In the genomic region with DNA sequence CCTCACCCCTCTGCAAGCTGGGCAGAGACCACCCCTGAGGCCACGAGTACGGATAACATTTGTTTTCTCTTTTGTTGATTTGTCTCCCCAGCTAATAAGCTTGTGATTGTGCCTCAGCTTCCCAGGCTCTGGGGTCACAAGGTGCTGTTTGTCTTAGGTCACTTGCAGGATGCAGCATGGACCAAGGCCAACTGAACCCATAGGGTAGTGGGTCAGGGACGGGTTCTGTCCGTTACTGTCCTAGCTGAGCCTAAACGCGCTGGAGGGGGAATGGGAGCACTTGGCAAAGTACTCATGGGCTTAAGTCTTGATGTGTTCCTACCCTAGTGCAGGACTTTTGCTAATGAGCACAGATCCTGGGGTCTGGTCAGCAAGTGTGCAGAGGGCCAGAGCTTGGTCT, we compare ENCODE assay signal across 15 mouse cellular contexts. TPM values are rescaled to one million over a fixed set of nuclear protein-coding genes. Genes with fewer than 3 reads are reported as not detected.
DNase-seq lines count a peak whose midpoint lies in the region; ATAC-seq and TF ChIP-seq lines count a peak whose summit lies in the region.
"Had no signal": no experiment of that assay in that cellular context is flagged by ENCODE, and none has a peak within 500 bp of the region (broad histone marks: within the 10 kb centered on the region; RNA-seq: fewer than 3 reads in every experiment).

No protein-coding gene starts in this region.

- H3K36me3 ChIP-seq in liver, embryonic 11.5 days (ENCODE audit: control insufficient read depth, insufficient read depth, low read length): peaks cover 20% of the 10 kb centered on the region
- H3K36me3 ChIP-seq in small intestine, adult 2 months (ENCODE audit: control insufficient read depth, insufficient read depth, low read length): peaks cover 32% of the 10 kb centered on the region

- H3K9me3 ChIP-seq in liver, embryonic 11.5 days (ENCODE audit: control insufficient read depth, low read length): no peaks in the 10 kb centered on the region

- whole genome bisulfite sequencing in liver, embryonic 11.5 days: 76% methylated on average over 6 of the region's 6 CpGs
- 90% methylated on average over 6 of the region's 6 CpGs for WGBS in small intestine, adult 2 months

- H3K27ac ChIP-seq in gastrocnemius, adult 2 months: peak overlapping the region; percentile 84
- H3K27ac ChIP-seq in liver, embryonic 11.5 days (ENCODE audit: low read depth, low read length): no peak overlapping the region; the same call in 1 of the 2 replicates
- H3K27ac ChIP-seq in brown adipose tissue, adult 24 weeks (replicated peaks; ENCODE audit: low read depth, low read length): peak overlapping the region; percentile 32
- H3K27ac ChIP-seq in small intestine, adult 2 months (ENCODE audit: insufficient read depth, low read depth, low read length): peak overlapping the region; percentile 23; the same call in 1 of the 2 replicates

- no peak for DNase-seq in gastrocnemius, adult 2 months
- no peak for DNase-seq in gastrocnemius, postnatal 36 days
- no peak for DNase-seq in liver, embryonic 11.5 days (ENCODE audit: low spot score)
- DNase-seq in liver: no peak
- no peak for DNase-seq in layer of hippocampus, adult 18-20 months (ENCODE audit: low spot score in 2 of 2)
- no peak for DNase-seq in urinary bladder, adult 2 months (ENCODE audit: low spot score)
- DNase-seq: right cerebral cortex, postnatal 14 days had no signal

- H3K4me2 ChIP-seq in liver, embryonic 11.5 days: no peak overlapping the region; the same call in 1 of the 2 replicates

- peaks cover 62% of the 10 kb centered on the region for H3K4me1 ChIP-seq in liver, embryonic 11.5 days (replicated peaks; ENCODE audit: control insufficient read depth, insufficient read depth, low read length)
- H3K4me1 ChIP-seq in brown adipose tissue, adult 24 weeks (ENCODE audit: control insufficient read depth, insufficient read depth, insufficient read length, low read length): peaks cover 5% of the 10 kb centered on the region
- H3K4me1 ChIP-seq in small intestine, adult 2 months (ENCODE audit: control insufficient read depth, insufficient read depth, insufficient read length, low read length): peaks cover 34% of the 10 kb centered on the region

- H3K27me3 ChIP-seq in liver, embryonic 11.5 days (replicated peaks; ENCODE audit: control insufficient read depth, insufficient read depth, low read length): no peaks in the 10 kb centered on the region
- no peaks in the 10 kb centered on the region for H3K27me3 ChIP-seq in small intestine, adult 2 months (ENCODE audit: control insufficient read depth, insufficient read depth, low read length)

- H3K9ac ChIP-seq in liver, embryonic 11.5 days (ENCODE audit: low read depth, low read length): peak overlapping the region; percentile 22; the same call in 1 of the 2 replicates

- TF ChIP-seq CTCF in gastrocnemius, adult 2 months (IDR thresholded peaks at IDR 0.05): no peak
- TF ChIP-seq CTCF in small intestine, adult 2 months (IDR thresholded peaks at IDR 0.05; ENCODE audit: extremely low read depth, insufficient read length, insufficient replicate concordance, low read depth, low read length): no peak

- H3K4me3 ChIP-seq in gastrocnemius, adult 2 months: no peak overlapping the region
- no peak overlapping the region for H3K4me3 ChIP-seq in liver, embryonic 11.5 days (ENCODE audit: low read depth, low read length)
- no peak overlapping the region for H3K4me3 ChIP-seq in brown adipose tissue, adult 24 weeks (ENCODE audit: insufficient read depth, low read depth, low read length)
- H3K4me3 ChIP-seq in small intestine, adult 2 months (ENCODE audit: low read depth, low read length): no peak overlapping the region

- ATAC-seq in liver, embryonic 11.5 days (replicated peaks; ENCODE audit: low FRiP score): no peak
- ATAC-seq: forebrain, embryonic 16.5 days; hindbrain, embryonic 16.5 days; midbrain, embryonic 16.5 days had no signal

- no peak for TF ChIP-seq POLR2A in small intestine, adult 2 months (IDR thresholded peaks at IDR 0.05; ENCODE audit: low read depth, low read length)

- intact Hi-C loops in gastrocnemius, adult 2 months (cut with DNase I): loop anchor here (5.0 kb wide), 1 partner anchor 75 kb away; no protein-coding TSS in a partner anchor
- intact Hi-C loops in gastrocnemius, postnatal 36 days (cut with DNase I): no loop called here

RNA-seq across cellular contexts. Expression of a gene that starts 6.8 kb away (rescaled TPM):
- total RNA-seq in gastrocnemius, adult 2 months (2021): 10 to 100 TPM; 21.0 to 22.8 TPM
- total RNA-seq in gastrocnemius, postnatal 36 days (2021): 10 to 100 TPM; 20.7 to 21.4 TPM
- polyA plus RNA-seq in liver, embryonic 11.5 days (2014; fragmentation: Nextera tagmentation; extraction: Ambion mirVana): 67.7 and 76.4 TPM in 2 replicates
- 74.5 and 79.8 TPM in 2 replicates for polyA plus RNA-seq in brown adipose tissue, adult 24 weeks (2012; ENCODE audit: insufficient read depth, insufficient read length, missing spikeins)
- polyA plus RNA-seq in small intestine, adult 2 months (2012; rRNA removed): 190 and 222 TPM in 2 replicates
- 10 to 100 TPM; 34.5 to 41.1 TPM for total RNA-seq in layer of hippocampus, adult 18-20 months (2021)
- polyA plus RNA-seq in urinary bladder, adult 2 months (2012; rRNA removed): 38.2 and 41.9 TPM in 2 replicates

RNA-seq across cellular contexts. Expression of a gene that starts 9.0 kb away (rescaled TPM):
- 10 to 100 TPM; 13.9 to 16.2 TPM for total RNA-seq in gastrocnemius, adult 2 months (2021)
- 10 to 100 TPM; 14.3 to 16.1 TPM for total RNA-seq in gastrocnemius, postnatal 36 days (2021)
- 41.5 and 44.6 TPM in 2 replicates for polyA plus RNA-seq in liver, embryonic 11.5 days (2014; fragmentation: Nextera tagmentation; extraction: Ambion mirVana)
- 9.8 and 11.3 TPM in 2 replicates for polyA plus RNA-seq in brown adipose tissue, adult 24 weeks (2012; ENCODE audit: insufficient read depth, insufficient read length, missing spikeins)
- polyA plus RNA-seq in small intestine, adult 2 months (2012; rRNA removed): 129 and 414 TPM in 2 replicates
- total RNA-seq in layer of hippocampus, adult 18-20 months (2021): 100 to 1,000 TPM; 158 to 162 TPM
- polyA plus RNA-seq in urinary bladder, adult 2 months (2012; rRNA removed): 57.3 and 66.0 TPM in 2 replicates

RNA-seq across cellular contexts. Expression of a gene that starts 13.0 kb away (rescaled TPM):
- 10 to 100 TPM; 31.9 to 39.8 TPM for total RNA-seq in gastrocnemius, adult 2 months (2021)
- total RNA-seq in gastrocnemius, postnatal 36 days (2021): 10 to 100 TPM; 36.8 to 37.3 TPM
- polyA plus RNA-seq in liver, embryonic 11.5 days (2014; fragmentation: Nextera tagmentation; extraction: Ambion mirVana): 6.3 and 6.9 TPM in 2 replicates
- polyA plus RNA-seq in brown adipose tissue, adult 24 weeks (2012; ENCODE audit: insufficient read depth, insufficient read length, missing spikeins): 18.1 and 21.3 TPM in 2 replicates
- 14.9 and 26.3 TPM in 2 replicates for polyA plus RNA-seq in small intestine, adult 2 months (2012; rRNA removed)
- total RNA-seq in layer of hippocampus, adult 18-20 months (2021): 100 to 1,000 TPM; 814 to 823 TPM
- 34.1 and 35.3 TPM in 2 replicates for polyA plus RNA-seq in urinary bladder, adult 2 months (2012; rRNA removed)

RNA-seq across cellular contexts. Expression of a gene that starts 37.4 kb away (rescaled TPM):
- total RNA-seq in gastrocnemius, adult 2 months (2021): 1 to 10 TPM; 2.7 to 3.6 TPM
- 1 to 10 TPM; 2.9 to 4.1 TPM for total RNA-seq in gastrocnemius, postnatal 36 days (2021)
- 18.2 and 19.3 TPM in 2 replicates for polyA plus RNA-seq in liver, embryonic 11.5 days (2014; fragmentation: Nextera tagmentation; extraction: Ambion mirVana)
- polyA plus RNA-seq in brown adipose tissue, adult 24 weeks (2012; ENCODE audit: insufficient read depth, insufficient read length, missing spikeins): 2.5 and 2.9 TPM in 2 replicates
- 63.9 and 71.9 TPM in 2 replicates for polyA plus RNA-seq in small intestine, adult 2 months (2012; rRNA removed)
- 100 to 1,000 TPM; 439 to 476 TPM for total RNA-seq in layer of hippocampus, adult 18-20 months (2021)
- 19.5 and 19.7 TPM in 2 replicates for polyA plus RNA-seq in urinary bladder, adult 2 months (2012; rRNA removed)

RNA-seq across cellular contexts. Expression of a gene that starts 40.7 kb away (rescaled TPM):
- not detected for total RNA-seq in gastrocnemius, adult 2 months (2021)
- under 1 TPM in 1 of 2 experiments, not detected in 1; 0.15 TPM for total RNA-seq in gastrocnemius, postnatal 36 days (2021)
- 0.10 and 0.25 TPM in 2 replicates for polyA plus RNA-seq in liver, embryonic 11.5 days (2014; fragmentation: Nextera tagmentation; extraction: Ambion mirVana)
- polyA plus RNA-seq in brown adipose tissue, adult 24 weeks (2012; ENCODE audit: insufficient read depth, insufficient read length, missing spikeins): not detected in 2 replicates
- polyA plus RNA-seq in small intestine, adult 2 months (2012; rRNA removed): 2.5 and 5.4 TPM in 2 replicates
- total RNA-seq in layer of hippocampus, adult 18-20 months (2021): 1 to 10 TPM in 1 of 2 experiments, under 1 TPM in 1; 0.97 to 1.7 TPM
- polyA plus RNA-seq in urinary bladder, adult 2 months (2012; rRNA removed): 0.58 and 0.94 TPM in 2 replicates
- total RNA-seq: adrenal gland, postnatal 14 days had no signal
- polyA plus RNA-seq: heart, postnatal 0 days; neural tube, embryonic 11.5 days had no signal
